Mouse (Mus musculus): ENCODE results near the gene Glycam1. TPM values are rescaled to one million over a fixed set of nuclear protein-coding genes. Genes with fewer than 3 reads are reported as not detected.

Gene Glycam1
- polyA plus RNA-seq, 1 experiment from 2014 or later, result not detected

- Histone ChIP-seq H3K9ac (no peak overlapping the region), H3K4me2 (peak overlapping the region; percentile 58), H3K4me3 (replicated peaks) (no peak overlapping the region), H3K9me3 (no peaks in the 10 kb centered on the region), H3K4me1 (peaks cover 27% of the 10 kb centered on the region), H3K36me3 (no peaks in the 10 kb centered on the region), H3K27me3 (replicated peaks) (no peaks in the 10 kb centered on the region), H3K27ac (peak overlapping the region; percentile 69)
- WGBS, result 30% methylated on average over 3 of the region's 3 CpGs
- no peak for ATAC-seq (ENCODE audit: insufficient read depth, low FRiP score, low read depth)
These were observed 50.0 kb downstream of the Glycam1 start for GRCm38 (mm10) chr15:103514914-103515313.

- no peak overlapping the region for H3K9ac ChIP-seq
These were observed 50.8 kb downstream of the Glycam1 start for GRCm38 (mm10) chr15:103514119-103514518.

DNA sequence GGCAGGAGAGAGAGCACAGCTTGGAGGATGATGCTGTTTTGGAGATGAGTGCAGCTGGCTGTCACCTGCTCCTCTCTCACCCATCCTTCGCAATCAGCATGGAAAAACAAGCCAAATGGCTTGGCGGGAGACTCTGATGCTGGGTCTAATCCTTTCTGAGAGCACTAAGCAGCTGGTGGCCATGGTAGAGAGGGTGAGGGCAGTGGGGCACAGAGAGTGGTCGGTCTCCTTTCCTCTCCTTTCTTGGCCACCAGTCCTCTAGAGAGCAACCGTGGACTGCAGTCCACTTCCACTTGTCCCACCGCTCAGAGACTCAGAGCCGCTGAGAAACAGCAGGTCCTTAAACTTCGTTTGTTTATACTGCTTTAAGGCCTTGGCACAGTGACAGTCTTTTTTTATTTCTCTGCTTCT, 51.3 kb downstream of the Glycam1 start:
- H3K27me3 ChIP-seq (replicated peaks), result no peaks in the 10 kb centered on the region
- H3K9me3 ChIP-seq, result no peaks in the 10 kb centered on the region
- H3K27ac ChIP-seq, result peak overlapping the region; percentile 76
- no peak overlapping the region for H3K9ac ChIP-seq
- 5% methylated on average over 7 of the region's 7 CpGs for WGBS
- peaks cover 26% of the 10 kb centered on the region for H3K4me1 ChIP-seq
- peak overlapping the region; percentile 35 for H3K4me3 ChIP-seq (replicated peaks)
- no peak; the same call in none of the 2 replicates for ATAC-seq (ENCODE audit: insufficient read depth, low FRiP score, low read depth)
- H3K36me3 ChIP-seq, result no peaks in the 10 kb centered on the region
- H3K4me2 ChIP-seq, result peak overlapping the region; percentile 58

More at GRCm38 (mm10) chr15:103514119-103514518, 50.8 kb downstream of the Glycam1 start:
- H3K4me3 ChIP-seq (replicated peaks), result peak overlapping the region; percentile 35
- H3K27me3 ChIP-seq (replicated peaks), result no peaks in the 10 kb centered on the region
- H3K4me1 ChIP-seq, result peaks cover 28% of the 10 kb centered on the region
- 3% methylated on average over 10 of the region's 10 CpGs for WGBS
- H3K36me3 ChIP-seq, result no peaks in the 10 kb centered on the region
- no peaks in the 10 kb centered on the region for H3K9me3 ChIP-seq
- H3K27ac ChIP-seq, result peak overlapping the region; percentile 76; the same call in 1 of the 2 replicates
- H3K4me2 ChIP-seq, result peak overlapping the region; percentile 58
- peak; percentile 87 for ATAC-seq (ENCODE audit: insufficient read depth, low FRiP score, low read depth)

Other genes starting within 250 kb of the Glycam1 start
- gene Zfp385a, start 225.0 kb downstream of the Glycam1 start, polyA plus RNA-seq (2015; fragmentation: Nextera tagmentation; extraction: Ambion mirVana), result 8.2 and 9.3 TPM in 2 replicates
- gene Itga5, start 198.3 kb downstream of the Glycam1 start, polyA plus RNA-seq (2015; fragmentation: Nextera tagmentation; extraction: Ambion mirVana), result 48.3 and 53.4 TPM in 2 replicates
- gene Gtsf1, start 134.6 kb downstream of the Glycam1 start, polyA plus RNA-seq (2015; fragmentation: Nextera tagmentation; extraction: Ambion mirVana), result not detected in 2 replicates
- not detected in 2 replicates for gene Gtsf2, start 116.6 kb downstream of the Glycam1 start, polyA plus RNA-seq (2015; fragmentation: Nextera tagmentation; extraction: Ambion mirVana)
- gene Nckap1l, start 111.3 kb downstream of the Glycam1 start, polyA plus RNA-seq (2015; fragmentation: Nextera tagmentation; extraction: Ambion mirVana), result 3.7 and 4.1 TPM in 2 replicates
- 8.8 and 9.4 TPM in 2 replicates for gene Pde1b, start 62.0 kb downstream of the Glycam1 start, polyA plus RNA-seq (2015; fragmentation: Nextera tagmentation; extraction: Ambion mirVana)
- gene Ppp1r1a, start 27.1 kb downstream of the Glycam1 start, polyA plus RNA-seq (2015; fragmentation: Nextera tagmentation; extraction: Ambion mirVana), result 12.3 and 13.3 TPM in 2 replicates
- gene Mucl1, start 190.4 kb upstream of the Glycam1 start, polyA plus RNA-seq (2015; fragmentation: Nextera tagmentation; extraction: Ambion mirVana), result not detected in 2 replicates

All from stomach, embryonic 15.5 days (tissue).